Mouse (Mus musculus) heart, adult 11 months (tissue): ENCODE measurements around the gene Cnn3.

ENCODE experiments used
- DNase-seq: peaks from one replicate; pipeline ENCODE4 v3.0.0; 2022

The Cnn3 gene

GRCm38 (mm10) chr3:121493997-121494421, 67.7 kb downstream of the Cnn3 start:
- DNase-seq = no peak

GRCm38 (mm10) chr3:121500225-121500624, 73.9 kb downstream of the Cnn3 start:
- peak; percentile 96 for DNase-seq

GRCm38 (mm10) chr3:121500734-121501133, 74.4 kb downstream of the Cnn3 start:
- no peak for DNase-seq

- no peak for DNase-seq
Observed at GRCm38 (mm10) chr3:121504927-121505487, 78.7 kb downstream of the Cnn3 start.

- no peak for DNase-seq
Observed at GRCm38 (mm10) chr3:121506175-121506574, 79.9 kb downstream of the Cnn3 start.

- DNase-seq = no peak
Observed at GRCm38 (mm10) chr3:121506756-121507155, 80.5 kb downstream of the Cnn3 start.

GRCm38 (mm10) chr3:121507678-121508077, 81.4 kb downstream of the Cnn3 start:
- DNase-seq = no peak
